Comparison of ENCODE assay signal across 12 mouse cellular contexts in the genomic region with DNA sequence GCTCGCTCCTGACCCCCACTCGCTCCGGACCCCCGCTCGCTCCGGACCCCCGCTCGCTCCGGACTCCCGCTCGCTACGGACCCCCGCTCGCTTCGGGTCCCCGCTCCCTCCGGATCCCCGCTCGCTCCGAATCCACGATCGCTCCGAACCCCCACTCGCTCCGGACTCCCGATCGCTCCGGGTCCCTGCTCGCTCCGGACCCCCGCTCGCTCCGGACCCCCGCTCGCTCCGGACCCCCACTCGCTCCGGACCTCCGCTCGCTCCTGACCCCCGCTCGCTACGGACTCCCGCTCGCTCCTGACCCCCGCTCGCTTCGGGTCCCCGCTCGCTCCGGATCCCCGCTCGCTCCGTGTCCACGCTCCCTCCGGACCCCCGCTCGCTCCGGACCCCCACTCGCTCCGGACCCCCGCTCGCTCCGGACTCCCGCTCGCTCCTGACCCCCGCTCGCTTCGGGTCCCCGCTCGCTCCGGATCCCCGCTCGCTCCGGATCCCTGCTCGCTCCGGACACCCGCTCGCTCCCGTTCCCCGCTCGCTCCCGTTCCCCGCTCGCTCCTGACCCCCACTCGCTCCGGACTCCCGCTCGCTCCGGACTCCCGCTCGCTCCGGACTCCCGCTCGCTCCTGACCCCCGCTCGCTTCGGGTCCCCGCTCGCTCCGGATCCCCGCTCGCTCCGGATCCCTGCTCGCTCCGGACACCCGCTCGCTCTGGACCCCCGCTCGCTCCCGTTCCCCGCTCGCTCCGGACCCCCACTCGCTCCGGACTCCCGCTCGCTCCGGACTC. TPM values are rescaled to one million over a fixed set of nuclear protein-coding genes. Genes with fewer than 3 reads are reported as not detected.
A peak's percentile ranks its signal among the peaks of the same experiment; 100 is the strongest.
DNase-seq lines count a peak whose midpoint lies in the region; ATAC-seq and TF ChIP-seq lines count a peak whose summit lies in the region.
"Not testable (repeated sequence)": the region's sequence is repeated elsewhere in the genome, so short reads cannot be mapped to it uniquely, and the experiment has no call there.
"Had no signal": no experiment of that assay in that cellular context is flagged by ENCODE, and none has a peak within 500 bp of the region (broad histone marks: within the 10 kb centered on the region; RNA-seq: fewer than 3 reads in every experiment).

No protein-coding gene starts in this region.

- not testable (repeated sequence) for H3K27ac ChIP-seq in ES-E14 (ENCODE audit: insufficient read depth, low read depth, low read length, poor library complexity, severe bottlenecking); embryonic facial prominence, embryonic 15.5 days (replicated peaks); heart, embryonic 12.5 days (ENCODE audit: poor library complexity, severe bottlenecking); hindbrain, postnatal 0 days; layer of hippocampus, adult 2 months; liver, embryonic 15.5 days (replicated peaks); midbrain, embryonic 13.5 days; spleen, adult 2 months (ENCODE audit: insufficient read depth, low read length)

- peak overlapping the region; percentile 91 for H3K4me2 ChIP-seq in embryonic facial prominence, embryonic 15.5 days (replicated peaks)
- H3K4me2 ChIP-seq in heart, embryonic 12.5 days: peak overlapping the region; percentile 98
- peak overlapping the region; percentile 81 for H3K4me2 ChIP-seq in hindbrain, postnatal 0 days (ENCODE audit: low read depth, low read length)
- peak overlapping the region; percentile 67 for H3K4me2 ChIP-seq in liver, embryonic 15.5 days
- peak overlapping the region; percentile 94 for H3K4me2 ChIP-seq in midbrain, embryonic 13.5 days (replicated peaks)

- not testable (repeated sequence) for ATAC-seq in embryonic facial prominence, embryonic 15.5 days (ENCODE audit: insufficient number of reproducible peaks, low FRiP score, low TSS enrichment, low read depth); heart, embryonic 12.5 days (ENCODE audit: insufficient number of reproducible peaks, low FRiP score); hindbrain, postnatal 0 days; liver, embryonic 15.5 days (ENCODE audit: insufficient read depth); midbrain, embryonic 13.5 days

- WGBS in embryonic facial prominence, embryonic 15.5 days: 1% methylated on average over 99 of the region's 119 CpGs
- 5% methylated on average over 111 of the region's 119 CpGs for WGBS in heart, embryonic 12.5 days
- 1% methylated on average over 103 of the region's 119 CpGs for WGBS in hindbrain, postnatal 0 days
- WGBS in liver, embryonic 15.5 days (ENCODE audit: insufficient replicate concordance): 1% methylated on average over 118 of the region's 119 CpGs
- 1% methylated on average over 106 of the region's 119 CpGs for WGBS in midbrain, embryonic 13.5 days
- 4% methylated on average over 110 of the region's 119 CpGs for WGBS in spleen, adult 2 months

- not testable (repeated sequence) for H3K36me3 ChIP-seq in ES-E14 (ENCODE audit: control insufficient read depth, insufficient read depth, low read length, poor library complexity, severe bottlenecking); embryonic facial prominence, embryonic 15.5 days; hindbrain, postnatal 0 days (ENCODE audit: insufficient read depth, low read length); liver, embryonic 15.5 days (replicated peaks); midbrain, embryonic 13.5 days; spleen, adult 2 months (ENCODE audit: control insufficient read depth, insufficient read depth, low read length)
- H3K36me3 ChIP-seq in heart, embryonic 12.5 days: peaks cover 72% of the 10 kb centered on the region

- not testable (repeated sequence) for DNase-seq in ES-E14 (ENCODE audit: low read depth, low spot score); layer of hippocampus, adult 2 months (ENCODE audit: low spot score in 2 of 2); spleen, adult 2 months (ENCODE audit: low read depth in 1 of 2, low spot score in 2 of 2)
- peak; percentile 11 for DNase-seq in hindbrain, postnatal 0 days (ENCODE audit: low spot score)

- not testable (repeated sequence) for H3K9me3 ChIP-seq in ES-E14 (ENCODE audit: control insufficient read depth, insufficient read depth, low read depth, low read length); embryonic facial prominence, embryonic 15.5 days (replicated peaks); heart, embryonic 12.5 days (replicated peaks); hindbrain, postnatal 0 days (ENCODE audit: low read length); liver, embryonic 15.5 days (replicated peaks); midbrain, embryonic 13.5 days

- H3K4me1 ChIP-seq in ES-E14 (ENCODE audit: control insufficient read depth in 2 of 2, insufficient read depth in 2 of 2, low read length in 2 of 2, poor library complexity in 1 of 2); hindbrain, postnatal 0 days (ENCODE audit: insufficient read depth, low read length); liver, embryonic 15.5 days (replicated peaks); midbrain, embryonic 13.5 days (replicated peaks); spleen, adult 2 months (ENCODE audit: control insufficient read depth, insufficient read depth, insufficient read length): not testable (repeated sequence)
- peaks cover 20% of the 10 kb centered on the region for H3K4me1 ChIP-seq in embryonic facial prominence, embryonic 15.5 days
- H3K4me1 ChIP-seq in heart, embryonic 12.5 days (replicated peaks): 0 out of 2 replicates have a peak, but pooled peaks cover 11% of the 10 kb centered on the region

- not testable (repeated sequence) for TF ChIP-seq CTCF in hindbrain, postnatal 0 days (IDR thresholded peaks at IDR 0.05; ENCODE audit: low read depth); layer of hippocampus, adult 2 months (conservative IDR thresholded peaks at IDR 0.05); spleen, adult 2 months (IDR thresholded peaks at IDR 0.05; ENCODE audit: extremely low read depth, insufficient read depth, insufficient read length, insufficient replicate concordance)

- peak overlapping the region; percentile 30 to 57; a peak in 3 of 4 replicates for H3K4me3 ChIP-seq in ES-E14 (ENCODE audit: insufficient read depth in 1 of 2, low read depth in 1 of 2, low read length in 2 of 2, poor library complexity in 1 of 2, severe bottlenecking in 1 of 2)
- H3K4me3 ChIP-seq in embryonic facial prominence, embryonic 15.5 days (replicated peaks): peak overlapping the region; percentile 47
- peak overlapping the region; percentile 64 for H3K4me3 ChIP-seq in heart, embryonic 12.5 days
- peak overlapping the region; percentile 52 for H3K4me3 ChIP-seq in hindbrain, postnatal 0 days (ENCODE audit: low read length)
- peak overlapping the region; percentile 48 for H3K4me3 ChIP-seq in layer of hippocampus, adult 2 months
- H3K4me3 ChIP-seq in liver, embryonic 15.5 days (replicated peaks): peak overlapping the region; percentile 41
- H3K4me3 ChIP-seq in midbrain, embryonic 13.5 days (replicated peaks): peak overlapping the region; percentile 53
- peak overlapping the region; percentile 30; the same call in 1 of the 2 replicates for H3K4me3 ChIP-seq in spleen, adult 2 months (ENCODE audit: extremely low read depth, insufficient read depth, insufficient read length)

- H3K27me3 ChIP-seq in embryonic facial prominence, embryonic 15.5 days: peaks cover 66% of the 10 kb centered on the region
- H3K27me3 ChIP-seq in heart, embryonic 12.5 days (replicated peaks): peaks cover 23% of the 10 kb centered on the region; the same call in 1 of the 2 replicates
- peaks cover 31% of the 10 kb centered on the region for H3K27me3 ChIP-seq in hindbrain, postnatal 0 days (ENCODE audit: insufficient read depth, low read length)
- peaks cover 95% of the 10 kb centered on the region for H3K27me3 ChIP-seq in liver, embryonic 15.5 days
- peaks cover 73% of the 10 kb centered on the region for H3K27me3 ChIP-seq in midbrain, embryonic 13.5 days
- peaks cover 26% of the 10 kb centered on the region for H3K27me3 ChIP-seq in spleen, adult 2 months (ENCODE audit: control insufficient read depth, insufficient read depth, low read length)

- not testable (repeated sequence) for TF ChIP-seq POLR2A in spleen, adult 2 months (IDR thresholded peaks at IDR 0.05; ENCODE audit: low read depth, low read length)

- not testable (repeated sequence) for H3K9ac ChIP-seq in ES-E14 (ENCODE audit: insufficient read depth, low read depth, low read length, poor library complexity, severe bottlenecking); liver, embryonic 15.5 days
- H3K9ac ChIP-seq in embryonic facial prominence, embryonic 15.5 days: 0 out of 2 replicates have a peak overlapping the region, but pooled peaks have one; percentile 9
- H3K9ac ChIP-seq in heart, embryonic 12.5 days: peak overlapping the region; percentile 83
- peak overlapping the region; percentile 45 for H3K9ac ChIP-seq in hindbrain, postnatal 0 days (replicated peaks; ENCODE audit: low read length)
- H3K9ac ChIP-seq in midbrain, embryonic 13.5 days (replicated peaks): peak overlapping the region; percentile 53

- in situ Hi-C loops in ES-E14 (cut with MboI; ENCODE audit: low sequenced_read_pairs in 2 of 2, unreplicated experiment in 2 of 2): not testable (repeated sequence)

RNA-seq across cellular contexts. Expression of a gene that starts 19.3 kb away (rescaled TPM):
- total RNA-seq in ES-E14 (2012; rRNA removed): 9.4 and 12.1 TPM in 2 replicates
- polyA plus RNA-seq in embryonic facial prominence, embryonic 15.5 days (2015; fragmentation: Nextera tagmentation; extraction: Ambion mirVana): 2.6 and 2.7 TPM in 2 replicates
- 2.5 and 2.7 TPM in 2 replicates for polyA plus RNA-seq in heart, embryonic 12.5 days (2016; fragmentation: Nextera tagmentation; extraction: Ambion mirVana)
- 1.8 and 2.2 TPM in 2 replicates for total RNA-seq in hindbrain, postnatal 0 days (2014; rRNA removed)
- polyA plus RNA-seq in hindbrain, postnatal 0 days (2015; fragmentation: Nextera tagmentation; extraction: Ambion mirVana): 2.1 and 2.4 TPM in 2 replicates
- total RNA-seq in layer of hippocampus, adult 2 months (2021): 1 to 10 TPM; 2.5 to 4.0 TPM
- polyA plus RNA-seq in liver, embryonic 15.5 days (2015; fragmentation: Nextera tagmentation; extraction: Ambion mirVana): 1.5 and 1.6 TPM in 2 replicates
- 0.57 and 0.93 TPM in 2 replicates for polyA plus RNA-seq in midbrain, embryonic 13.5 days (2015; fragmentation: Nextera tagmentation; extraction: Ambion mirVana)
- polyA plus RNA-seq in spleen, adult 2 months (2012; rRNA removed): 3.1 and 3.4 TPM in 2 replicates

RNA-seq across cellular contexts. Expression of a gene that starts 21.5 kb away (rescaled TPM):
- 2.3 and 3.6 TPM in 2 replicates for total RNA-seq in ES-E14 (2012; rRNA removed)
- polyA plus RNA-seq in embryonic facial prominence, embryonic 15.5 days (2015; fragmentation: Nextera tagmentation; extraction: Ambion mirVana): 18.9 and 28.4 TPM in 2 replicates
- 199 and 203 TPM in 2 replicates for polyA plus RNA-seq in heart, embryonic 12.5 days (2016; fragmentation: Nextera tagmentation; extraction: Ambion mirVana)
- total RNA-seq in hindbrain, postnatal 0 days (2014; rRNA removed): 0.42 and 4.5 TPM in 2 replicates
- 2.4 and 3.4 TPM in 2 replicates for polyA plus RNA-seq in hindbrain, postnatal 0 days (2015; fragmentation: Nextera tagmentation; extraction: Ambion mirVana)
- total RNA-seq in layer of hippocampus, adult 2 months (2021): 1 to 10 TPM in 1 of 2 experiments, under 1 TPM in 1; 0.66 to 1.4 TPM
- polyA plus RNA-seq in liver, embryonic 15.5 days (2015; fragmentation: Nextera tagmentation; extraction: Ambion mirVana): 1.7 TPM in 2 replicates
- 0.59 and 0.93 TPM in 2 replicates for polyA plus RNA-seq in midbrain, embryonic 13.5 days (2015; fragmentation: Nextera tagmentation; extraction: Ambion mirVana)
- 0.31 and 0.82 TPM in 2 replicates for polyA plus RNA-seq in spleen, adult 2 months (2012; rRNA removed)
- total RNA-seq: megakaryocyte, adult 5-6 weeks had no signal

RNA-seq across cellular contexts. Expression of a gene that starts 23.6 kb away (rescaled TPM):
- 61.5 and 97.9 TPM in 2 replicates for total RNA-seq in ES-E14 (2012; rRNA removed)
- polyA plus RNA-seq in embryonic facial prominence, embryonic 15.5 days (2015; fragmentation: Nextera tagmentation; extraction: Ambion mirVana): 35.2 and 38.4 TPM in 2 replicates
- 20.0 and 22.0 TPM in 2 replicates for polyA plus RNA-seq in heart, embryonic 12.5 days (2016; fragmentation: Nextera tagmentation; extraction: Ambion mirVana)
- total RNA-seq in hindbrain, postnatal 0 days (2014; rRNA removed): 23.5 and 34.2 TPM in 2 replicates
- 26.0 and 27.2 TPM in 2 replicates for polyA plus RNA-seq in hindbrain, postnatal 0 days (2015; fragmentation: Nextera tagmentation; extraction: Ambion mirVana)
- total RNA-seq in layer of hippocampus, adult 2 months (2021): 10 to 100 TPM; 46.0 to 48.8 TPM
- 12.4 and 13.6 TPM in 2 replicates for polyA plus RNA-seq in liver, embryonic 15.5 days (2015; fragmentation: Nextera tagmentation; extraction: Ambion mirVana)
- 31.2 and 32.2 TPM in 2 replicates for polyA plus RNA-seq in midbrain, embryonic 13.5 days (2015; fragmentation: Nextera tagmentation; extraction: Ambion mirVana)
- polyA plus RNA-seq in spleen, adult 2 months (2012; rRNA removed): 53.5 and 61.3 TPM in 2 replicates

RNA-seq across cellular contexts. Expression of a gene that starts 39.9 kb away (rescaled TPM):
- total RNA-seq in ES-E14 (2012; rRNA removed): 0.16 TPM in 1 of 2 replicates, not detected in the other
- polyA plus RNA-seq in embryonic facial prominence, embryonic 15.5 days (2015; fragmentation: Nextera tagmentation; extraction: Ambion mirVana): 0.39 and 0.51 TPM in 2 replicates
- 0.10 and 0.12 TPM in 2 replicates for polyA plus RNA-seq in heart, embryonic 12.5 days (2016; fragmentation: Nextera tagmentation; extraction: Ambion mirVana)
- not detected in 2 replicates for total RNA-seq in hindbrain, postnatal 0 days (2014; rRNA removed)
- polyA plus RNA-seq in hindbrain, postnatal 0 days (2015; fragmentation: Nextera tagmentation; extraction: Ambion mirVana): 0.13 TPM in 1 of 2 replicates, not detected in the other
- not detected for total RNA-seq in layer of hippocampus, adult 2 months (2021)
- 0.07 and 0.18 TPM in 2 replicates for polyA plus RNA-seq in liver, embryonic 15.5 days (2015; fragmentation: Nextera tagmentation; extraction: Ambion mirVana)
- 0.48 and 0.62 TPM in 2 replicates for polyA plus RNA-seq in midbrain, embryonic 13.5 days (2015; fragmentation: Nextera tagmentation; extraction: Ambion mirVana)
- polyA plus RNA-seq in spleen, adult 2 months (2012; rRNA removed): 0.06 and 0.07 TPM in 2 replicates
- total RNA-seq: gastrocnemius, postnatal 25 days; layer of hippocampus, adult 18-20 months; left cerebral cortex, postnatal 14 days; megakaryocyte, adult 5-6 weeks had no signal

RNA-seq across cellular contexts. Expression of a gene that starts 41.4 kb away (rescaled TPM):
- 8.2 and 9.1 TPM in 2 replicates for total RNA-seq in ES-E14 (2012; rRNA removed)
- 14.3 and 14.9 TPM in 2 replicates for polyA plus RNA-seq in embryonic facial prominence, embryonic 15.5 days (2015; fragmentation: Nextera tagmentation; extraction: Ambion mirVana)
- 13.0 and 14.6 TPM in 2 replicates for polyA plus RNA-seq in heart, embryonic 12.5 days (2016; fragmentation: Nextera tagmentation; extraction: Ambion mirVana)
- 8.9 and 11.4 TPM in 2 replicates for total RNA-seq in hindbrain, postnatal 0 days (2014; rRNA removed)
- polyA plus RNA-seq in hindbrain, postnatal 0 days (2015; fragmentation: Nextera tagmentation; extraction: Ambion mirVana): 9.7 TPM in 2 replicates
- 10 to 100 TPM; 15.1 to 16.4 TPM for total RNA-seq in layer of hippocampus, adult 2 months (2021)
- 5.6 and 6.2 TPM in 2 replicates for polyA plus RNA-seq in liver, embryonic 15.5 days (2015; fragmentation: Nextera tagmentation; extraction: Ambion mirVana)
- 12.1 and 13.8 TPM in 2 replicates for polyA plus RNA-seq in midbrain, embryonic 13.5 days (2015; fragmentation: Nextera tagmentation; extraction: Ambion mirVana)
- 10.9 and 11.8 TPM in 2 replicates for polyA plus RNA-seq in spleen, adult 2 months (2012; rRNA removed)
